Mouse (Mus musculus) heart, embryonic 12.5 days (tissue): ENCODE results near the gene Gpn3. TPM values are rescaled to one million over a fixed set of nuclear protein-coding genes. Genes with fewer than 3 reads are reported as not detected.
A peak's percentile ranks its signal among the peaks of the same experiment; 100 is the strongest.

Experiments used
- ATAC-seq: fragments of 200-750 bp; cut with Nextera tagmentation; 2 replicates; pipeline ENCODE4 v1.8.0; 2017; ENCODE audit warnings: moderate TSS enrichment, moderate library complexity; ENCODE audit not compliant: insufficient number of reproducible peaks, low FRiP score
- H3K27ac ChIP-seq: fragments of 300-500 bp; sonication (generic); 2 replicates; pipeline ENCODE4 v1.5.1; 2016; ENCODE audit warnings: mild to moderate bottlenecking, moderate library complexity; ENCODE audit not compliant: poor library complexity, severe bottlenecking
- H3K27me3 ChIP-seq: fragments of 300-500 bp; sonication (generic); replicated peaks from 2 replicates; pipeline ENCODE4 v1.6.1; 2016; ENCODE audit warnings: mild to moderate bottlenecking, moderate library complexity
- H3K36me3 ChIP-seq: fragments of 300-500 bp; sonication (generic); 2 replicates; pipeline ENCODE4 v1.6.1; 2016; ENCODE audit warnings: mild to moderate bottlenecking, moderate library complexity
- H3K4me1 ChIP-seq: fragments of 300-500 bp; sonication (generic); replicated peaks from 2 replicates; pipeline ENCODE4 v1.6.1; 2016; ENCODE audit warnings: mild to moderate bottlenecking
- H3K4me2 ChIP-seq: fragments of 300-500 bp; sonication (generic); 2 replicates; pipeline ENCODE4 v1.6.1; 2016; ENCODE audit warnings: mild to moderate bottlenecking, moderate library complexity
- H3K4me3 ChIP-seq: fragments of 300-500 bp; sonication (generic); 2 replicates; pipeline ENCODE4 v1.5.1; 2016; ENCODE audit warnings: mild to moderate bottlenecking
- H3K9ac ChIP-seq: fragments of 300-500 bp; sonication (generic); 2 replicates; pipeline ENCODE4 v1.6.1; 2016; ENCODE audit warnings: mild to moderate bottlenecking, moderate library complexity
- H3K9me3 ChIP-seq: fragments of 300-500 bp; sonication (generic); replicated peaks from 2 replicates; pipeline ENCODE4 v1.6.1; 2016; ENCODE audit warnings: mild to moderate bottlenecking, moderate library complexity
- WGBS: fragments of 180-500 bp; shearing (Covaris S2); methylation state at CpG from one replicate; pipeline ENCODE4 v1.1.7; 2016; 5-methylcytosine and 5-hydroxymethylcytosine counted together
- polyA plus RNA-seq: library from polyadenylated mRNA; unstranded; fragments of >200 nt; fragmentation: Nextera tagmentation; extraction: Ambion mirVana; gene quantifications from 2 replicates; pipeline ENCODE4 v1.2.1, GENCODE M21; 2016

Gene Gpn3
- polyA plus RNA-seq, 1 experiment from 2014 or later = 58.7 TPM

GRCm38 (mm10) chr5:122423083-122423482, 51.4 kb downstream of the Gpn3 start:
- H3K9ac ChIP-seq = peak overlapping the region; percentile 95
- no peak overlapping the region for H3K27ac ChIP-seq
- no peaks in the 10 kb centered on the region for H3K9me3 ChIP-seq
- H3K4me1 ChIP-seq = peaks cover 21% of the 10 kb centered on the region
- 26% methylated on average over 15 of the region's 15 CpGs for WGBS
- peak overlapping the region; percentile 90 for H3K4me2 ChIP-seq
- no peak for ATAC-seq
- peaks cover 9% of the 10 kb centered on the region for H3K36me3 ChIP-seq
- H3K4me3 ChIP-seq = peak overlapping the region; percentile 90
- H3K27me3 ChIP-seq = no peaks in the 10 kb centered on the region

DNA sequence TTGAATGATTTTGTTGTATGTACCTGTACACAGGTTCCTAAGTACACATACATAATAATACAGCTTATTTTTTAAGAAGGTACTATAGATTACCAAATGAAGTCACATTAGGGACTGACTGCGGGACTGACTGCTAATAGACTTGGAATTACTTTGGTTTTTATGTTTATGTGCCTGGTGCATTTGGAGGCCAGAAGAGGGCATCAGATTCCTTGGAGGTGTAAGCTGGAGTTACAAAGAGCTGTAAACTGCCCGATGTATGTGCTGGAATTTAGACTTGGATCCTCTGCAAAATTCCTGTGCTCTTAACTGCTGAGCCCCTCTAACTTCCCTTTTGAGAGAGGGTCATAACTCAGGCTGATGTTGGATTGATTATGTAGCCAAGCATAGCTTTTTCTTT, 53.9 kb downstream of the Gpn3 start:
- Histone ChIP-seq H3K36me3 (peaks cover 34% of the 10 kb centered on the region), H3K27ac (no peak overlapping the region), H3K4me2 (no peak overlapping the region), H3K9me3 (no peaks in the 10 kb centered on the region), H3K27me3 (no peaks in the 10 kb centered on the region), H3K9ac (no peak overlapping the region), H3K4me1 (peaks cover 21% of the 10 kb centered on the region), H3K4me3 (no peak overlapping the region)
- WGBS = 88% methylated on average over 2 of the region's 2 CpGs
- no peak for ATAC-seq

DNA sequence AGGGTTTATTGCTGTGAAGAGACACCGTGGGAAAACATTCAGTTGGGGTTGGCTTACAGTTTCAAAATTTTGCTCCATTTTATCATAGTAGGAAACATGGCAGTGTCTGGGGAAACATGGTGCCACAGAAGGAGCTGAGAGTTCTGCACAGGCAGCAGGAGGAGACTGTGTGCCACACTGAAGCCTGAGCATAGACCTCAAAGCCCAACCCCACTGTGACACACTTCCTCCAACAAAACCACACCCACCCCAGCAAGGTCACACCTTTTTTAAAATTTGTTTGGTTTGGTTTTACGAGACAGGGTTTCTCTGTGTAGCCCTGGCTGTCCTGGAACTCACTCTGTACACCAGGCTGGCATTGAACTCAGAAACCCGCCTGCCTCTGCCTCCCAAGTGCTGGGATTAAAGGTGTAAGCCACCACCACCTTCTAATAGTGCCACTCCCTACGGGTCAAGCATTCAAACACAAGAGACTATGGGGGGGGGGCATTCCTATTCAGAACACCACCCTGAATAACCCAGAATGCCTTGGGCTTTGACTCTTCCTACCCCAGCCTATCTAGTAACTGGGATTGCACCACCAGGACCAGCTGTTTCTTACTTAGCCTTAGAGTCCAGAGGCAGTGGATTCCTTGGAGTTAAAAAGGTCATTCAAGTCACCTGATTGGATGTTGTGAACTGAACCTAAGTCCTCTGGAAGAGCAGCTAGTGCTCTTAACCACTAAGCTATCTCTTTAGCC, 58.5 kb downstream of the Gpn3 start:
- Histone ChIP-seq H3K4me3 (no peak overlapping the region), H3K27me3 (no peaks in the 10 kb centered on the region), H3K27ac (no peak overlapping the region), H3K36me3 (peaks cover 79% of the 10 kb centered on the region), H3K4me1 (0 out of 2 replicates have a peak, but pooled peaks cover 6% of the 10 kb centered on the region), H3K4me2 (no peak overlapping the region), H3K9ac (no peak overlapping the region), H3K9me3 (no peaks in the 10 kb centered on the region)
- 90% methylated on average over 4 of the region's 4 CpGs for WGBS
- ATAC-seq = no peak

- H3K27me3 ChIP-seq = no peaks in the 10 kb centered on the region
- H3K9me3 ChIP-seq = no peaks in the 10 kb centered on the region
- no peak for ATAC-seq
- 86% methylated on average over 8 of the region's 8 CpGs for WGBS
- H3K36me3 ChIP-seq = peaks cover 86% of the 10 kb centered on the region
- no peak overlapping the region for H3K27ac ChIP-seq
- no peak overlapping the region for H3K4me2 ChIP-seq
- no peak overlapping the region for H3K4me3 ChIP-seq
- no peak overlapping the region for H3K9ac ChIP-seq
- H3K4me1 ChIP-seq = 0 out of 2 replicates have a peak, but pooled peaks cover 6% of the 10 kb centered on the region
Observed at GRCm38 (mm10) chr5:122431221-122431620, 59.5 kb downstream of the Gpn3 start.

Other genes starting within 250 kb of the Gpn3 start
- gene Ccdc63, start 231.1 kb upstream of the Gpn3 start, polyA plus RNA-seq = 0.33 and 0.42 TPM in 2 replicates
- gene Ppp1cc, start 213.6 kb upstream of the Gpn3 start, polyA plus RNA-seq = 222 and 230 TPM in 2 replicates
- gene Hvcn1, start 165.1 kb upstream of the Gpn3 start, polyA plus RNA-seq = 1.8 and 2.8 TPM in 2 replicates
- gene Tctn1, start 107.4 kb upstream of the Gpn3 start, polyA plus RNA-seq = 2.7 and 3.2 TPM in 2 replicates
- 13.4 and 14.3 TPM in 2 replicates for gene Pptc7, start 87.5 kb upstream of the Gpn3 start, polyA plus RNA-seq
- gene Rad9b, start 17.6 kb upstream of the Gpn3 start, polyA plus RNA-seq = 7.8 and 9.1 TPM in 2 replicates
- gene Vps29, start 17.5 kb upstream of the Gpn3 start, polyA plus RNA-seq = 219 and 232 TPM in 2 replicates
- 59.3 and 64.2 TPM in 2 replicates for gene Fam216a, start 488 bp downstream of the Gpn3 start, polyA plus RNA-seq
- 105 and 109 TPM in 2 replicates for gene Arpc3, start 20.0 kb downstream of the Gpn3 start, polyA plus RNA-seq
- 32.0 and 35.4 TPM in 2 replicates for gene Anapc7, start 49.8 kb downstream of the Gpn3 start, polyA plus RNA-seq
- gene Atp2a2, start 130.3 kb downstream of the Gpn3 start, polyA plus RNA-seq = 414 and 424 TPM in 2 replicates
- 25.2 and 30.0 TPM in 2 replicates for gene Ift81, start 242.6 kb downstream of the Gpn3 start, polyA plus RNA-seq